Mouse (Mus musculus) brain, embryonic 14.5 days (tissue): Measurements from ENCODE around the gene Adam30. TPM values are rescaled to one million over a fixed set of nuclear protein-coding genes. Genes with fewer than 3 reads are reported as not detected.

Experiments
- DNase-seq: peaks from one replicate; pipeline ENCODE4 v3.0.0-alpha.2; 2011; ENCODE audit warnings: low read depth
- CTCF ChIP-seq: fragments of 200-500 bp; IDR thresholded peaks from 2 replicates; pipeline ENCODE4 v1.5.1; 2012; ENCODE audit warnings: inconsistent platforms, mild to moderate bottlenecking, moderate library complexity, borderline replicate concordance; ENCODE audit not compliant: insufficient read depth, insufficient read length; ENCODE audit errors: extremely low read depth
- POLR2A ChIP-seq: fragments of 200-500 bp; IDR thresholded peaks from 2 replicates; pipeline ENCODE4 v1.6.1; 2012; ENCODE audit warnings: mild to moderate bottlenecking, inconsistent platforms, borderline replicate concordance; ENCODE audit not compliant: poor library complexity, insufficient read depth, insufficient read length, severe bottlenecking; ENCODE audit errors: extremely low read depth
- polyA plus RNA-seq: library from polyadenylated mRNA; depleted of rRNA; stranded (reverse); fragments of >200 nt; gene quantifications from 2 replicates; pipeline ENCODE4 v1.2.3, GENCODE M21; 2012; rRNA removed

The Adam30 gene
- polyA plus RNA-seq, 1 experiment = not detected

GRCm38 (mm10) chr3:98187777-98188176 lies 27.3 kb downstream of the Adam30 start:
- TF ChIP-seq POLR2A (no peak), CTCF (no peak)
- DNase-seq = no peak

DNA sequence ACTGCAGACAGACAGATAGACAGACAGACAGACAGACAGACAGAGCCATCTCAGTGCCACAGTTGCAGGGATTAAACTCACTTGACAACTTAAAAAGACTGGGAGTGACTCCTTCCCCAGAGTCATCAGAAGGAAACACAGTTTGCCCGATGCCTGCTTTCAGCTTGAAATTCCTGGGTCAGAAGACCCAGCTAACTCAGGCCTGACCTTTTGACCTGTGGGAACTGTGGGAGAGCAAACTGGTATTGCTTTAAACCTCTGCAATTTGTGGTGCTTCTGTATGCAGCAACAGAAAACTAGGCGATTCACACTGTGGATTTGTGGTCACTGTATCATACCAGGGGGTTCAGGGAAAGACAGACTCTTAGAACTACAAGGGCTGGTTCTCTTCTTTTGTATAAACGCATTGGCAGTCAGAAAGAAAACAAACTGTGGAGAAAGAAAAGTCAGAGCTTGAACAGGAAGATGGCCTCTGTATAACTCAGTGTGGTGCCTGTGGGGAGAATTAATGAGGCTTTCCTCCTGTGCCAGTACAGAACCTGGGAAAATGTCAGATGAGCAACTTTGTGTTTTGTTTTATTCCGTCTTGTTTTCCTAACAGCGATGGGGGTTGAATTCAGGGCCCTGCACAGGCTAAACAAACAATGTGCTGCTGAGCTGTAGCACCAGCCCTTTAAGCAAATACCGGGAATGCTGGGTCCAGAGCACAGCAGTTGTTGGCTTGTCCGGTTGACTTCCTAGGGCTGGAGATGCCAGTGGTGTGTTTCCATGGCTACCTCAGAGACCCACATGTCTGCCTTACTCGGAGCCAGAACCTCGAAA lies 37.5 kb downstream of the Adam30 start:
- no peak for TF ChIP-seq POLR2A
- no peak for TF ChIP-seq CTCF
- DNase-seq = peak; percentile 58

DNA sequence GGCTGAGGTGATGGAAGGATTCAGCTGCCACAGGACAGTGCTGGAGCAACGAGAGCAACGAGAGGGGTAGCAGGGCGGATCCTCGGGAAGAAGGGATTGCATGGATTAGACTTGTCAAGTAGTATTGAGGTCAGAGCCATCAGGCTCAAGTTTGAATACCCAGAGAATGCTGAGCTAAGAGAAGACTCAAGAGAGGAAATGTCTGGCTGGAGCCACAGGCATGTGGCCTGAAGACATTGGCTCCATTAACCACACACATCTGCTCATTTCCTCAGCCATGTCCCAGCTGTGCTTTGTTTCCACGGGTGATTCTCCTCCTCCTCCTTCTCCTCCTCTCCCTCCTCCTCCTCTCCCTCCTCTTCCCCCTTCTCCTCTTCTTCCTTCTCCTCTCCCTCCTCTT lies 39.3 kb downstream of the Adam30 start:
- no peak for DNase-seq
- no peak for TF ChIP-seq CTCF
- TF ChIP-seq POLR2A = no peak

- no peak for TF ChIP-seq CTCF
- TF ChIP-seq POLR2A = no peak
- no peak for DNase-seq
These were observed 42.9 kb downstream of the Adam30 start for GRCm38 (mm10) chr3:98203282-98203681.

- DNase-seq = no peak
- no peak for TF ChIP-seq CTCF
- TF ChIP-seq POLR2A = no peak
These were observed 46.5 kb downstream of the Adam30 start for GRCm38 (mm10) chr3:98206977-98207376.

DNA sequence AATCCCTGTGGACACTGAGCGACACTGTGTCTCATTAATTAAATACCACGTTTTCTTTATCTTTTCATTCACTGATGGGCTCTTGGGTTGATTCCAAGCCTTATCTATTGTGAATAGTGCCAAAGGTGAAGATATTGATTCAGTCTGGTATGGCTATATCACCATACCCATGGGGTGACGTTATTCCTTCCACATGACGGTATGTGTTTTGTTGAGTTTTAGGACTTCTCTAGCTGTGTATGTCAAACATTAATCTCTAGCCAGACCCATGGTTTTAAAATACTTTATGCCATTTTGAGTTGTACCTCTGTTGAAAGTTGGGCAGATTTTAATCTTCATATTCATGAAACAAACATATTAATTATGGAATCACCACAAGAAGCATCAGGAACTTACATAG lies 48.7 kb downstream of the Adam30 start:
- no peak for DNase-seq
- TF ChIP-seq POLR2A (no peak), CTCF (no peak)

GRCm38 (mm10) chr3:98210860-98211259 lies 50.4 kb downstream of the Adam30 start:
- peak; percentile 60 for DNase-seq
- TF ChIP-seq POLR2A (no peak), CTCF (no peak)

- TF ChIP-seq POLR2A (no peak), CTCF (no peak)
- DNase-seq = peak; percentile 93
These were observed 51.1 kb downstream of the Adam30 start for GRCm38 (mm10) chr3:98211301-98212081.

Other genes starting within 250 kb of the Adam30 start
- gene Notch2, start 147.1 kb upstream of the Adam30 start, polyA plus RNA-seq = 15.5 and 18.2 TPM in 2 replicates
- gene Reg4, start 61.5 kb downstream of the Adam30 start, polyA plus RNA-seq = not detected in 2 replicates
- 5.3 and 9.4 TPM in 2 replicates for gene Hmgcs2, start 119.8 kb downstream of the Adam30 start, polyA plus RNA-seq
- 119 and 137 TPM in 2 replicates for gene Phgdh, start 179.4 kb downstream of the Adam30 start, polyA plus RNA-seq
- gene Zfp697, start 221.8 kb downstream of the Adam30 start, polyA plus RNA-seq = 16.6 and 27.2 TPM in 2 replicates